Mouse (Mus musculus): ENCODE measurements around the gene Atp11a.

DNA sequence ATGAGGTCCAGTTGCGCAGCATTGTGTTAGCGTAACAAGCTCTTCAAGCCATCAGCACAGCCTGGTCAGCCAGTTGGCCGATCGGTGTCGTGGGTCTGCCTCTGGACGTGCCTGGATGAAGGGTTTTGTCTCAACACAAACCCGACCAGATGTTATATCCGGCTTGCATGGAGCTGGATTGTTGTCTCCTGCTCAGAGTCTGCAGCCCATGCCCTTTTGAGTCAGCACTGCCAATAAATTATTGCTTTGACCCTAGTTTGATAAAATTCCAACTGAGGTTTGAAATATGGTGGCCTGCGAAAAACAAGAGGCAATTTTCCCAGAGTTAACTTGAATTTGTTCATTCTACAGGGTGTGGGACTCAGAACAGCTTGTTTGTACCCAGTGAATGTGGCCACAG is 31.9 kb downstream of the Atp11a start:
- TF ChIP-seq CTCF (IDR thresholded peaks at IDR 0.05) = no peak
- TF ChIP-seq EP300 (IDR thresholded peaks at IDR 0.05) = no peak

Measured in lung, postnatal 0 days (tissue).